Mouse (Mus musculus) mouse embryonic stem cell (cell line): ENCODE results near the gene Cers1.

Source experiments
- in situ Hi-C, 2 experiments: fragments of 300-500 bp; cut with MboI; formaldehyde crosslinking; loops; 1 replicate in 1 of 2; 3 replicates in 1 of 2; pipeline ENCODE4 v1.14.3; 2019 to 2020; ENCODE audit warnings: low sequenced_read_pairs in 2 of 2, low pct_unique_long_range_greater_than_20kb in 1 of 2, mixed read lengths in 1 of 2; ENCODE audit not compliant: unreplicated experiment in 1 of 2

The Cers1 gene

DNA sequence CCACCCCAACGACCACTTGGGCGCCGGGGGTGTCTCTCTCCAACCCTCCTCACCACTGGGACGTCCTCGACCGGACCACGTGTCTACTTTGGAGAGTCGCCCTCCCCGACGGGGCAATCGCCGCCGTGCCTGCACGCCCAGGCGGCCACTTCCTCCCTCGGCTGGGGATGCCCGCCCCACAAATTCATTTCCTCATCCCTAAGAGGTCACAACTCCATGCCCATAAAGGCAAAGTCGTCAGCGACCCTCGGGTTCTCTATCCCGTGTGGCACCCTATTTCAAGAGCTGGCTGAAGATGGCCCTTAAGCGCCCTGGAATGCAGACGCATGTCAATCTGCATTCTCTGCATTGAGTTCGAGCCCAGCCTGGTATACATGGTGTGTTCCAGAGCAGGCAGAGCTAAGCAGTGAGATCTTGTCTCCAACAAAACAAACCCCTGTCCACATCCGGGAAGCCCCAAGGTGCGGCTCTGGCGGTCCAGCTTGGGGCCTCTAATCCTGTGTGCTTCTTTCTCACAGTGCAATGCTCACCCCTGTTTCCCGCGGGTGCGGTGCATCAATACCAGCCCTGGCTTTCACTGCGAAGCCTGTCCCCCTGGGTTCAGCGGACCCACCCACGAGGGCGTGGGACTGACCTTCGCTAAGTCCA lies 59.8 kb downstream of the Cers1 start:
- in situ Hi-C loops: no loop called here

DNA sequence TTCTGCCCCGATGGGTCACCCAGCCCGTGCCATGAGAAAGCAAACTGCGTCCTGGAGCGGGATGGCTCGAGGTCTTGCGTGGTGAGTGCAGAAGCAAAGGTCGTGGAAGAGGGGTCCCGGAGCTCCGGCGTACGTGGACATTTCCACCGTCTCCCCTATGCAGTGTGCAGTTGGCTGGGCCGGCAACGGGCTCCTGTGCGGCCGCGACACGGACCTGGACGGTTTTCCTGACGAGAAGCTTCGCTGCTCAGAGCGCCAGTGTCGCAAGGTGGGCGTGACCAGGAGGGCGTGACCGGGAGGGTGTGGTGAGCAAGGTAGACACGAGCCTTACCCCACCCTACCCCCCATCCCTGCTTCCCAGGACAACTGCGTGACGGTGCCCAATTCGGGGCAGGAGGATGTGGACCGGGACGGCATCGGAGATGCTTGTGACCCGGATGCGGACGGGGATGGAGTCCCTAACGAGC lies 60.7 kb downstream of the Cers1 start:
- in situ Hi-C loops: no loop called here

DNA sequence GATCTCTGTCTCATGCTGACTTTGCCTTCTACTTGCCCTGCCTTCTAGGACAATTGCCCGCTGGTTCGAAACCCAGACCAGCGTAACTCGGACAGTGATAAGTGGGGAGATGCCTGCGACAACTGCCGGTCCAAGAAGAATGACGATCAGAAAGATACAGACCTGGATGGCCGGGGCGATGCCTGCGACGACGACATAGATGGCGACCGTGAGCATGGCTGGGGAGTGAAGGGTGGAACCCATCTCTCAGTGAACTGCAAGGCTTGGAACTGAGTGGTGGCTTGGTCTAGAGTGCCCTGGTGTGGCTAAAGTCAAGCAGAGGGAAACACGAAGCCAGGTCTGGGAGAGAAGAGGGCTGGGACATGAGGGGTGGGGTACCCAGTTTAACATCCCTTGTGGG lies 61.5 kb downstream of the Cers1 start:
- in situ Hi-C loops: no loop called here

DNA sequence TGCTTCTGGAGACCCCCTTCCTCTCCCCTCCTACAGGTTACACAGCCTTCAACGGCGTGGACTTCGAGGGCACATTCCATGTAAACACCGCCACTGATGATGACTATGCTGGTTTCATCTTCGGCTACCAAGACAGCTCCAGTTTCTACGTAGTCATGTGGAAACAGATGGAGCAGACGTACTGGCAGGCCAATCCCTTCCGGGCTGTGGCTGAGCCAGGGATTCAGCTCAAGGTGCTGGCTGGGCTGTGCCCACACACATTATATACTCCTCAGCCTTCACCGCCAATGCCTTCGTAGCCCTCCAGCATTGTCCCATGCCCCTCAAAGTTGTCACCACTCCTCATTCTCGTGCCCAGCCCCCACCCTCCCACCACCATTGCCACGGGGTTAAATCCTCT lies 64.5 kb downstream of the Cers1 start:
- in situ Hi-C loops: no loop called here
